Comparison of ENCODE assay signal across 15 mouse cellular contexts in the genomic region with DNA sequence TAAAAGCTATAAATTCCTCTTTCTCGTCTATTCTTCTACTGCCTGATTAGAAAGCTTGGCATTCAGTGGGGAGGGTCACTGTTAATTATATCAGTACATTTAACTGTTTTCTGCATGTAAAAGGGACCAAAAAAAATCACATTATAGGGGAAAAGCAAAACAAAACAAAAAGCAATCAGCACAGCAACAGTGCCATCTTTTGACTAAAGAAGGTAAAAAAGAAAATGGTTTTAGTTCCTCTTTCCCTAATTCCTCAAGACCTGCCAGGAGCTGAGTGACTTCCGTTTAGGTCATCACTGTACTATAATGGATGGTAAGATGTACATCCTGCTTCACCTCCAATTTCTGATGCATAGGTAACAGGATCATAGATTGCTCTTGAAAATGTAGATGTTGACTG. TPM values are rescaled to one million over a fixed set of nuclear protein-coding genes. Genes with fewer than 3 reads are reported as not detected.
DNase-seq lines count a peak whose midpoint lies in the region; ATAC-seq and TF ChIP-seq lines count a peak whose summit lies in the region.
"Had no signal": no experiment of that assay in that cellular context is flagged by ENCODE, and none has a peak within 500 bp of the region (broad histone marks: within the 10 kb centered on the region; RNA-seq: fewer than 3 reads in every experiment).

No protein-coding gene starts in this region.

- no peak for ATAC-seq in hindbrain, postnatal 0 days
- no peak for ATAC-seq in hindbrain, embryonic 16.5 days
- ATAC-seq in granulocyte monocyte progenitor cell, adult 5-6 weeks (replicated peaks; ENCODE audit: poor library complexity, severe bottlenecking), result peak; percentile 77
- ATAC-seq in activated CD4-positive, CD25-positive, alpha-beta regulatory T cell, adult 4 months, result no peak

- WGBS in hindbrain, postnatal 0 days, result 52% methylated on average over 2 of the region's 2 CpGs
- WGBS in hindbrain, embryonic 16.5 days, result 63% methylated on average over 2 of the region's 2 CpGs

- H3K4me2 ChIP-seq in hindbrain, postnatal 0 days (ENCODE audit: low read depth, low read length), result no peak overlapping the region
- H3K4me2 ChIP-seq in hindbrain, embryonic 16.5 days (ENCODE audit: low read length), result no peak overlapping the region
- H3K4me2 ChIP-seq: embryonic facial prominence, embryonic 13.5 days; hindbrain, embryonic 15.5 days; liver, embryonic 11.5 days; midbrain, embryonic 11.5 days had no signal

- H3K36me3 ChIP-seq in hindbrain, postnatal 0 days (ENCODE audit: insufficient read depth, low read length), result no peaks in the 10 kb centered on the region
- no peaks in the 10 kb centered on the region for H3K36me3 ChIP-seq in hindbrain, embryonic 16.5 days (ENCODE audit: control insufficient read depth, insufficient read depth, low read length)
- H3K36me3 ChIP-seq: embryonic facial prominence, embryonic 13.5 days; hindbrain, embryonic 15.5 days had no signal

- H3K9me3 ChIP-seq in hindbrain, postnatal 0 days (ENCODE audit: low read length), result no peaks in the 10 kb centered on the region
- no peaks in the 10 kb centered on the region for H3K9me3 ChIP-seq in hindbrain, embryonic 16.5 days (ENCODE audit: control insufficient read depth, low read length)
- H3K9me3 ChIP-seq: embryonic facial prominence, embryonic 13.5 days; hindbrain, embryonic 15.5 days had no signal

- peak; percentile 60 for DNase-seq in hindbrain, postnatal 0 days (ENCODE audit: low spot score)
- DNase-seq in 3T3-L1 (ENCODE audit: low read depth, low spot score) (peak; percentile 55), A20 (ENCODE audit: low read depth, low spot score) (peak; percentile 48)
- DNase-seq in spleen, adult 18-20 months, result no peak
- DNase-seq: adrenal gland, postnatal 14 days; cerebellum, postnatal 36 days; gastrocnemius, postnatal 36 days; layer of hippocampus, adult 9-11 months had no signal

- no peaks in the 10 kb centered on the region for H3K27me3 ChIP-seq in hindbrain, postnatal 0 days (ENCODE audit: insufficient read depth, low read length)
- H3K27me3 ChIP-seq in hindbrain, embryonic 16.5 days (replicated peaks; ENCODE audit: control insufficient read depth, insufficient read depth, low read length), result no peaks in the 10 kb centered on the region
- H3K27me3 ChIP-seq: embryonic facial prominence, embryonic 13.5 days; hindbrain, embryonic 15.5 days had no signal

- H3K27ac ChIP-seq in hindbrain, postnatal 0 days, result no peak overlapping the region
- no peak overlapping the region for H3K27ac ChIP-seq in hindbrain, embryonic 16.5 days (ENCODE audit: low read depth, low read length)
- H3K27ac ChIP-seq: embryonic facial prominence, embryonic 13.5 days; hindbrain, embryonic 15.5 days had no signal

- peak; percentile 59 for TF ChIP-seq CTCF in hindbrain, postnatal 0 days (IDR thresholded peaks at IDR 0.05; ENCODE audit: low read depth)

- no peaks in the 10 kb centered on the region for H3K4me1 ChIP-seq in hindbrain, postnatal 0 days (ENCODE audit: insufficient read depth, low read length)
- no peaks in the 10 kb centered on the region for H3K4me1 ChIP-seq in hindbrain, embryonic 16.5 days (ENCODE audit: control insufficient read depth, insufficient read depth, low read depth, low read length)
- H3K4me1 ChIP-seq: embryonic facial prominence, embryonic 13.5 days; hindbrain, embryonic 15.5 days had no signal

- H3K4me3 ChIP-seq in hindbrain, postnatal 0 days (ENCODE audit: low read length), result no peak overlapping the region
- H3K4me3 ChIP-seq in hindbrain, embryonic 16.5 days (ENCODE audit: low read length), result no peak overlapping the region
- H3K4me3 ChIP-seq: embryonic facial prominence, embryonic 13.5 days; hindbrain, embryonic 15.5 days had no signal

- H3K9ac ChIP-seq in hindbrain, postnatal 0 days (replicated peaks; ENCODE audit: low read length), result no peak overlapping the region
- H3K9ac ChIP-seq in hindbrain, embryonic 16.5 days (ENCODE audit: low read depth, low read length), result no peak overlapping the region
- H3K9ac ChIP-seq: embryonic facial prominence, embryonic 13.5 days; hindbrain, embryonic 15.5 days had no signal

RNA-seq across cellular contexts. Expression of gene Nsun3, which starts 40.7 kb away (rescaled TPM):
- total RNA-seq in hindbrain, postnatal 0 days (2014; rRNA removed), result 8.9 and 9.9 TPM in 2 replicates
- 8.6 and 8.7 TPM in 2 replicates for polyA plus RNA-seq in hindbrain, postnatal 0 days (2015; fragmentation: Nextera tagmentation; extraction: Ambion mirVana)
- polyA plus RNA-seq in hindbrain, embryonic 16.5 days (2015; fragmentation: Nextera tagmentation; extraction: Ambion mirVana), result 9.1 and 10.9 TPM in 2 replicates
- total RNA-seq in granulocyte monocyte progenitor cell, adult 5-6 weeks (2014; fragmentation: Nextera tagmentation), result 32.2 and 38.7 TPM in 2 replicates
- 20.7 and 26.9 TPM in 2 replicates for total RNA-seq in granulocyte monocyte progenitor cell, adult 5-6 weeks (2017)
- 10 to 100 TPM; 26.8 to 27.9 TPM for polyA plus RNA-seq in activated CD4-positive, CD25-positive, alpha-beta regulatory T cell, adult 4 months (2017; shearing (Covaris generic))

Comparison
In these comparisons a context has a peak if more than half of its experiments do, and no peak if none do; other contexts are left out.
1. DNase-seq: peak in hindbrain, postnatal 0 days (single experiment), 3T3-L1 (single experiment) and A20 (single experiment); none in spleen, adult 18-20 months (0 of 2).